Mouse (Mus musculus) heart, embryonic 10.5 days (tissue): Measurements from ENCODE around the gene Gm10842. TPM values are rescaled to one million over a fixed set of nuclear protein-coding genes. Genes with fewer than 3 reads are reported as not detected.

Source experiments
- DNase-seq: peaks from one replicate; pipeline ENCODE4 v3.0.0-alpha.2; 2017; ENCODE audit warnings: low spot score
- H3K27ac ChIP-seq: fragments of 300-500 bp; sonication (generic); 2 replicates; pipeline ENCODE4 v1.5.1; 2016; ENCODE audit warnings: mild to moderate bottlenecking
- H3K27me3 ChIP-seq: fragments of 300-500 bp; sonication (generic); 2 replicates; pipeline ENCODE4 v1.6.1; 2016; ENCODE audit warnings: mild to moderate bottlenecking; ENCODE audit not compliant: poor library complexity, insufficient read depth, severe bottlenecking
- H3K36me3 ChIP-seq: fragments of 300-500 bp; sonication (generic); 2 replicates; pipeline ENCODE4 v1.6.1; 2016; ENCODE audit warnings: mild to moderate bottlenecking, moderate library complexity
- H3K4me1 ChIP-seq: fragments of 300-500 bp; sonication (generic); 2 replicates; pipeline ENCODE4 v1.6.1; 2016; ENCODE audit warnings: mild to moderate bottlenecking
- H3K4me3 ChIP-seq: fragments of 300-500 bp; sonication (generic); 2 replicates; pipeline ENCODE4 v1.5.1; 2016; ENCODE audit warnings: mild to moderate bottlenecking, moderate library complexity
- H3K9me3 ChIP-seq: fragments of 300-500 bp; sonication (generic); 2 replicates; pipeline ENCODE4 v1.6.1; 2016; ENCODE audit warnings: mild to moderate bottlenecking, moderate library complexity
- WGBS: fragments of 180-500 bp; shearing (Covaris S2); methylation state at CpG from one replicate; pipeline ENCODE4 v1.1.7; 2016; 5-methylcytosine and 5-hydroxymethylcytosine counted together
- polyA plus RNA-seq: library from polyadenylated mRNA; unstranded; fragments of >200 nt; fragmentation: Nextera tagmentation; extraction: Ambion mirVana; gene quantifications from 2 replicates; pipeline ENCODE4 v1.2.1, GENCODE M21; 2016

Gene Gm10842
- polyA plus RNA-seq, 1 experiment from 2014 or later = not detected

DNA sequence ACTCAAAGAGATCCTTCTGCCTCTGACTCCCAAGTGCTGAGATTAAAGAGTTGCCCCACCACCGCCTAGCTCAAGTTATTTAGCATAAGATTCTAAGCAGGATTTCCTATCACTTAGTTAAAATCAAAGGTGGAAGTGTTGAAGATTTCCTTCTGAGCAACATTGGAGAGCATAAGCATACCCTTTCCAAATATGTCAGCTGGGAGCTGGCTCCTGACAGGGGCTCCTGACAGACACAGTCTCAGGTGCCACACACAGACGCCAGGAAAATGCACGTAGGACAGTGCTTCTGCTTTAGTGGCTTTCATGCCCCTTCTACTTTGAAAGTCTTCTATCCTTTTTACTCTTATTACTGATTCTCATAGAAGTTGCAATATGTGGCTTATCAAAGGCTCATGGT, 45.5 kb downstream of the Gm10842 start:
- Histone ChIP-seq H3K36me3 (peaks cover 34% of the 10 kb centered on the region), H3K27me3 (no peaks in the 10 kb centered on the region), H3K4me3 (no peak overlapping the region), H3K27ac (no peak overlapping the region), H3K4me1 (no peaks in the 10 kb centered on the region), H3K9me3 (no peaks in the 10 kb centered on the region)
- no peak for DNase-seq
- 90% methylated on average over 3 of the region's 3 CpGs for WGBS

Other genes starting within 250 kb of the Gm10842 start
- not detected in 2 replicates for gene Efcab3, start 83.3 kb upstream of the Gm10842 start, polyA plus RNA-seq
- 30.8 and 42.5 TPM in 2 replicates for gene Mettl2, start 20.5 kb upstream of the Gm10842 start, polyA plus RNA-seq
- 14.7 and 18.3 TPM in 2 replicates for gene Tlk2, start 31.9 kb downstream of the Gm10842 start, polyA plus RNA-seq
- 10.0 and 14.3 TPM in 2 replicates for gene Mrc2, start 145.8 kb downstream of the Gm10842 start, polyA plus RNA-seq